ENCODE assay signal across 13 mouse cellular contexts in the genomic region with DNA sequence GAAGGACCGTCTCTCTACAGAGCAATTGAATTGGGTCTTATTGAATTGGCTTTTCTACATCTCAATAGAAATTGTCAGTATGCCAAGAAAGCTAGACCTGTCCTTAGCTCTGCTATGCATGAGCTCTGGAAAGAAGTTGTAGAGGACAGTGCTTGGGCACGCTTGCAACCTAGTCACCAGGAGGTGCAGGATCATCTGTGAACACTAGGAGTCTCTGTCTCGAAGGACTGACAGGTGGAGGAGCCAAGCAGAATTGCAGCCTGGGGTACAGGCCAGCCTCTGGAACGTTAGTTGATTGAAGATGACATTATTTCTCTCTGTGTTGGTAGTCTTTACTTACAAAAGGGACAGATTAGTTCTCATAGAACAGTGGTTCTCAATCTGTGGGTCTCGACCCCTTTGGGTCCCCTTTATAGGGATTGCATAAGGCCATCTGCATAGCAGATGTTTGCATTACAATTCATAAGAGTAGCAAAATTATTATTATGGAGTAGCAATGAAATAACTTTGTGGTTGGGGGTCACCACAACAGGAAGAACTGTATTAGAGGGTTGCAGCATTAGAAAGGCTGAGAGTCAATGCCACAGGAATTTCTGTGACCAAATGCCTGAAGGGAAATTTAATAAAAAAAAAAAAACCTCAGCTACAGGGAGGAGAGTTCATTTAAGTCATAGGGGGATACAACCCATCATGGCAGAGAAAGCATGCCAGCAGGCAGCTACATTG.
A peak's percentile ranks its signal among the peaks of the same experiment; 100 is the strongest.
DNase-seq lines count a peak whose midpoint lies in the region; ATAC-seq and TF ChIP-seq lines count a peak whose summit lies in the region.
"Had no signal": no experiment of that assay in that cellular context is flagged by ENCODE, and none has a peak within 500 bp of the region (broad histone marks: within the 10 kb centered on the region; RNA-seq: fewer than 3 reads in every experiment).

No protein-coding gene starts in this region.

- no peak overlapping the region for H3K4me3 ChIP-seq in hindbrain, embryonic 16.5 days (ENCODE audit: low read length)
- no peak overlapping the region for H3K4me3 ChIP-seq in hindbrain, embryonic 14.5 days (replicated peaks; ENCODE audit: low read length)
- H3K4me3 ChIP-seq in testis, adult 2 months (ENCODE audit: control insufficient read depth, low read depth, low read length): no peak overlapping the region
- no peak overlapping the region for H3K4me3 ChIP-seq in neural tube, embryonic 15.5 days (replicated peaks)
- H3K4me3 ChIP-seq: heart, embryonic 12.5 days; neural tube, embryonic 12.5 days had no signal

- H3K36me3 ChIP-seq in hindbrain, embryonic 16.5 days (ENCODE audit: control insufficient read depth, insufficient read depth, low read length): peaks cover 4% of the 10 kb centered on the region; the same call in 1 of the 2 replicates
- peaks cover 23% of the 10 kb centered on the region for H3K36me3 ChIP-seq in hindbrain, embryonic 14.5 days (replicated peaks; ENCODE audit: control insufficient read depth, insufficient read depth)
- no peaks in the 10 kb centered on the region for H3K36me3 ChIP-seq in testis, adult 2 months (ENCODE audit: control insufficient read depth, insufficient read depth, low read length)
- peaks cover 12% of the 10 kb centered on the region; the same call in 1 of the 2 replicates for H3K36me3 ChIP-seq in neural tube, embryonic 15.5 days

- WGBS in hindbrain, embryonic 16.5 days: 58% methylated on average over 5 of the region's 5 CpGs
- WGBS in hindbrain, embryonic 14.5 days: 60% methylated on average over 5 of the region's 5 CpGs
- WGBS in neural tube, embryonic 15.5 days: 58% methylated on average over 5 of the region's 5 CpGs

- TF ChIP-seq POLR2A in testis, adult 2 months (IDR thresholded peaks at IDR 0.05; ENCODE audit: control insufficient read depth, low read depth, low read length): no peak
- no peak for TF ChIP-seq POLR2A in brain, embryonic 14.5 days (IDR thresholded peaks at IDR 0.05; ENCODE audit: borderline replicate concordance, extremely low read depth, insufficient read depth, insufficient read length, poor library complexity, severe bottlenecking)

- no peaks in the 10 kb centered on the region for H3K27me3 ChIP-seq in hindbrain, embryonic 16.5 days (replicated peaks; ENCODE audit: control insufficient read depth, insufficient read depth, low read length)
- H3K27me3 ChIP-seq in hindbrain, embryonic 14.5 days (ENCODE audit: control insufficient read depth, insufficient read depth, low read length): no peaks in the 10 kb centered on the region
- H3K27me3 ChIP-seq in testis, adult 2 months (ENCODE audit: control insufficient read depth, insufficient read depth, low read length): no peaks in the 10 kb centered on the region
- H3K27me3 ChIP-seq in neural tube, embryonic 15.5 days (replicated peaks): no peaks in the 10 kb centered on the region
- H3K27me3 ChIP-seq: heart, embryonic 12.5 days; neural tube, embryonic 12.5 days had no signal

- H3K9ac ChIP-seq in hindbrain, embryonic 16.5 days (ENCODE audit: low read depth, low read length): no peak overlapping the region
- no peak overlapping the region for H3K9ac ChIP-seq in hindbrain, embryonic 14.5 days
- no peak overlapping the region for H3K9ac ChIP-seq in neural tube, embryonic 15.5 days (replicated peaks)
- H3K9ac ChIP-seq: heart, embryonic 12.5 days; neural tube, embryonic 12.5 days had no signal

- H3K4me2 ChIP-seq in hindbrain, embryonic 16.5 days (ENCODE audit: low read length): no peak overlapping the region
- no peak overlapping the region for H3K4me2 ChIP-seq in hindbrain, embryonic 14.5 days (replicated peaks)
- no peak overlapping the region for H3K4me2 ChIP-seq in neural tube, embryonic 15.5 days
- H3K4me2 ChIP-seq: heart, embryonic 12.5 days; neural tube, embryonic 12.5 days had no signal

- DNase-seq in hindbrain, embryonic 14.5 days (ENCODE audit: low spot score): no peak
- no peak for DNase-seq in testis, postnatal 14 days (ENCODE audit: low spot score)
- no peak for DNase-seq in brain, embryonic 14.5 days (ENCODE audit: low read depth)
- DNase-seq in left cerebral cortex, adult 9 months (ENCODE audit: low spot score in 2 of 2): no peak
- DNase-seq: lung, postnatal 14 days; spleen, adult 18-20 months had no signal

- peak; percentile 56; the same call in 1 of the 2 replicates for ATAC-seq in hindbrain, embryonic 16.5 days
- no peak for ATAC-seq in hindbrain, embryonic 14.5 days (ENCODE audit: low FRiP score)
- no peak for ATAC-seq in neural tube, embryonic 15.5 days (ENCODE audit: low FRiP score)
- ATAC-seq: forebrain, embryonic 14.5 days; intestine, embryonic 16.5 days had no signal

- H3K9me3 ChIP-seq in hindbrain, embryonic 16.5 days (ENCODE audit: control insufficient read depth, low read length): no peaks in the 10 kb centered on the region
- H3K9me3 ChIP-seq in hindbrain, embryonic 14.5 days (ENCODE audit: control insufficient read depth, low read length): no peaks in the 10 kb centered on the region
- no peaks in the 10 kb centered on the region for H3K9me3 ChIP-seq in neural tube, embryonic 15.5 days (replicated peaks)
- H3K9me3 ChIP-seq: heart, embryonic 12.5 days; neural tube, embryonic 12.5 days had no signal

- TF ChIP-seq CTCF in testis, adult 2 months (IDR thresholded peaks at IDR 0.05; ENCODE audit: control insufficient read depth, insufficient read depth, insufficient replicate concordance, low read depth, low read length): peak; percentile 28; the same call in 1 of the 2 replicates
- peak; percentile 40; the same call in 1 of the 2 replicates for TF ChIP-seq CTCF in brain, embryonic 14.5 days (IDR thresholded peaks at IDR 0.05; ENCODE audit: borderline replicate concordance, extremely low read depth, insufficient read depth, insufficient read length)

- H3K27ac ChIP-seq in hindbrain, embryonic 16.5 days (ENCODE audit: low read depth, low read length): no peak overlapping the region
- H3K27ac ChIP-seq in hindbrain, embryonic 14.5 days: no peak overlapping the region
- H3K27ac ChIP-seq in testis, adult 2 months (ENCODE audit: control insufficient read depth, insufficient read depth, low read depth, low read length): no peak overlapping the region
- no peak overlapping the region for H3K27ac ChIP-seq in neural tube, embryonic 15.5 days (replicated peaks)
- H3K27ac ChIP-seq: neural tube, embryonic 12.5 days had no signal

- no peaks in the 10 kb centered on the region for H3K4me1 ChIP-seq in hindbrain, embryonic 16.5 days (ENCODE audit: control insufficient read depth, insufficient read depth, low read depth, low read length)
- no peaks in the 10 kb centered on the region for H3K4me1 ChIP-seq in hindbrain, embryonic 14.5 days (replicated peaks; ENCODE audit: control insufficient read depth, insufficient read depth, low read length)
- no peaks in the 10 kb centered on the region for H3K4me1 ChIP-seq in testis, adult 2 months (ENCODE audit: control insufficient read depth, insufficient read depth, low read length)
- H3K4me1 ChIP-seq in neural tube, embryonic 15.5 days: no peaks in the 10 kb centered on the region
- H3K4me1 ChIP-seq: heart, embryonic 12.5 days; neural tube, embryonic 12.5 days had no signal
